Mouse (Mus musculus): ENCODE measurements around the gene Ier2. TPM values are rescaled to one million over a fixed set of nuclear protein-coding genes. Genes with fewer than 3 reads are reported as not detected.

The Ier2 gene
- polyA plus RNA-seq, 1 experiment from 2014 or later, result 69.5 TPM

DNA sequence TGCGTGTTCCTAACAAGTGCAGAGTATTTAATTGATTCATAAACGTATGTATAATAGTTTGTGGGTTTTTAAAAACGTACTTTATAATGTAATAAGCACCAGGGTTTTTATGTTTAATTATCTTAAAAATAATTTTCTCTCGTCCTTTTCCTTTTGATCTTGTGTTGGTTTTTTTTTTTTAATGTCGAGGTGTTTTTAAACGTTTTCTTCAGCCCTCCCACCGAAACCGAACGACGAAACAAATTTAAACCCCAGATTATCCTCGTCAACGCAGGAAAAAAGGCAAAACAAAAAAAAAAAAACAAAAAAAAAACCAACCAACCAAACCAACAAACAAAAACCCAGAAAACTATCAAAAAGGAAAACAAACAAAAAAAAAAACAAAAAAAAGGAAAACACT is 43.3 kb upstream of the Ier2 start:
- peak overlapping the region; percentile 95; the same call in 1 of the 2 replicates for H3K27ac ChIP-seq (ENCODE audit: low read length)
- H3K4me3 ChIP-seq (replicated peaks; ENCODE audit: low read length), result peak overlapping the region; percentile 42
- peak overlapping the region; percentile 55 for H3K4me2 ChIP-seq (ENCODE audit: low read depth, low read length)
- peaks cover 59% of the 10 kb centered on the region for H3K4me1 ChIP-seq (ENCODE audit: control insufficient read depth, insufficient read depth, low read length)
- no peaks in the 10 kb centered on the region for H3K9me3 ChIP-seq (replicated peaks; ENCODE audit: control insufficient read depth, low read length)
- peak overlapping the region; percentile 68 for H3K9ac ChIP-seq (ENCODE audit: low read length)
- peaks cover 40% of the 10 kb centered on the region for H3K27me3 ChIP-seq (ENCODE audit: control insufficient read depth, insufficient read depth, low read length)
- WGBS, result 31% methylated on average over 12 of the region's 12 CpGs
- no peak for ATAC-seq (ENCODE audit: insufficient read depth, low FRiP score)
- no peaks in the 10 kb centered on the region for H3K36me3 ChIP-seq (ENCODE audit: control insufficient read depth, insufficient read depth, low read length)

DNA sequence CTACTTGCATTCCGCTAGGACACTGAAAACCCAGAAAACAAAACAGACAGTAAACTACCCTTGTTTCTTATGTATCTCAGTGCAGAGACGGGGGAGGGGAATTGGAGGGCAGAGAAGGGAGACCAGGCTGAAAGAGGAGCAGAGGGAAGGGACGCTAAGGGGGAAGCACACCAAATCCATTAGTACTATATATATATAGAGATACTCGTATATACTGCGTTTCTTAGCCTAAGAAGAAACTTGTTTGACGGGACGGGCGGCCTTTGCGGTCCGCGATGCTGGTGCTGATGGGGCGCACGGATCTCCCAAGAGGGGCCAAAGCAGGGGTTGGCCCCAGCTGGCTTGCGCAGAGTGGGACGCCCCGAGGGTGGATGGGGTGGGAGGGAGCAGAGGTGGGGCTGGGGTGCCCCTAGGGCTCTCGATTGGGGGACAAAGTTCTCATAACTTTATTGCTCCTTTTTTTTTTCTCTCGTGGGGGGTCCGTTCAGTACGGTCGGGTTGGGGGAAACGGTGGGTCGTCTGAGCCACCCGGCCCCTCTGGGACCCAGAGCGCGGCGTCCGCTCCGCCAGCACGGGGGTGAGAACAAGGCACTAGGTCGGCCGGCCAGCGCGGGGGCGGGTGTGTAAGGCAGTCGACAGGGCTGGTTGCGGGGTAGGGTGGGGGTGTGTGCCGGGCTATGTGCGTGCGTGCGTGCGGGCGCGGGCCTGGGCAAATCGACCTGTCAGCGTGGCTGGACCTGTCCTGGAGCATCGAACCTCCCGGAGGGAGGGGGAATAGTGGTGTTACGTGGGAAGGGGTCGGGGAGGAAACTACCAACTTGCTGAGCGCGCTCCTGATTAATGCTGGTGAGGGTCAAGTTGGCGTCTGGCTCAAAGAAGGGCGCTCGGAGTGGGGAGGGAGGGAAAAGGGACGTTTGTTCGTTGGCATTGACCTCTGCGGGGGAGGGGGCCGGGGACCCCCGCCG is 42.5 kb upstream of the Ier2 start:
- no peaks in the 10 kb centered on the region for H3K36me3 ChIP-seq (ENCODE audit: control insufficient read depth, insufficient read depth, low read length)
- 17% methylated on average over 55 of the region's 61 CpGs for WGBS
- no peak for ATAC-seq (ENCODE audit: insufficient read depth, low FRiP score)
- H3K4me3 ChIP-seq (replicated peaks; ENCODE audit: low read length), result peak overlapping the region; percentile 39
- H3K4me2 ChIP-seq (ENCODE audit: low read depth, low read length), result peak overlapping the region; percentile 55
- peak overlapping the region; percentile 9; the same call in 1 of the 2 replicates for H3K27ac ChIP-seq (ENCODE audit: low read length)
- peaks cover 59% of the 10 kb centered on the region for H3K4me1 ChIP-seq (ENCODE audit: control insufficient read depth, insufficient read depth, low read length)
- no peaks in the 10 kb centered on the region for H3K9me3 ChIP-seq (replicated peaks; ENCODE audit: control insufficient read depth, low read length)
- peak overlapping the region; percentile 68 for H3K9ac ChIP-seq (ENCODE audit: low read length)
- peaks cover 40% of the 10 kb centered on the region for H3K27me3 ChIP-seq (ENCODE audit: control insufficient read depth, insufficient read depth, low read length)

DNA sequence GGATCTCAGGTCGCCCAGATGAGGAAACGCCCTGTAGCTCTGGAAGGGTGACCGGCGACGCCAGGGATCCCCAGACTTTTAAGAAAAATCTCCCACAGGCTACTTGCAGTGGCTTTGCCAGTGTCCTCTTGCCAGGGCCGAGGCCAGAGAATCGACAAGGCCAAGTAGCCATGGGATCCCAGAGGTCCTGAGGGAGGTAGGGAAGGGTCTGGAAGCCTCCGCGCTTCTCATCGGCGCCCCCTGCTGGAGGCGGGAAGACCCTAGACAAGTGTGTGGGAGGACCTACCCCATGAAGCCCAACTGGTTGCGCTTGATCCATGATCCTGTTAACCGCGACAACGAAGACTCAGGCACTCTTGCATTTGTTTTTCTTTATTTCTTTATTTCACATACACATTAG is 41.7 kb upstream of the Ier2 start:
- Histone ChIP-seq H3K4me2 (ENCODE audit: low read depth, low read length) (peak overlapping the region; percentile 55), H3K4me3 (replicated peaks; ENCODE audit: low read length) (peak overlapping the region; percentile 39), H3K27ac (ENCODE audit: low read length) (peak overlapping the region; percentile 37), H3K36me3 (ENCODE audit: control insufficient read depth, insufficient read depth, low read length) (no peaks in the 10 kb centered on the region), H3K4me1 (ENCODE audit: control insufficient read depth, insufficient read depth, low read length) (peaks cover 55% of the 10 kb centered on the region), H3K9ac (ENCODE audit: low read length) (peak overlapping the region; percentile 55; the same call in 1 of the 2 replicates), H3K9me3 (replicated peaks; ENCODE audit: control insufficient read depth, low read length) (no peaks in the 10 kb centered on the region), H3K27me3 (ENCODE audit: control insufficient read depth, insufficient read depth, low read length) (peaks cover 40% of the 10 kb centered on the region)
- ATAC-seq (ENCODE audit: insufficient read depth, low FRiP score), result no peak
- 16% methylated on average over 16 of the region's 16 CpGs for WGBS

DNA sequence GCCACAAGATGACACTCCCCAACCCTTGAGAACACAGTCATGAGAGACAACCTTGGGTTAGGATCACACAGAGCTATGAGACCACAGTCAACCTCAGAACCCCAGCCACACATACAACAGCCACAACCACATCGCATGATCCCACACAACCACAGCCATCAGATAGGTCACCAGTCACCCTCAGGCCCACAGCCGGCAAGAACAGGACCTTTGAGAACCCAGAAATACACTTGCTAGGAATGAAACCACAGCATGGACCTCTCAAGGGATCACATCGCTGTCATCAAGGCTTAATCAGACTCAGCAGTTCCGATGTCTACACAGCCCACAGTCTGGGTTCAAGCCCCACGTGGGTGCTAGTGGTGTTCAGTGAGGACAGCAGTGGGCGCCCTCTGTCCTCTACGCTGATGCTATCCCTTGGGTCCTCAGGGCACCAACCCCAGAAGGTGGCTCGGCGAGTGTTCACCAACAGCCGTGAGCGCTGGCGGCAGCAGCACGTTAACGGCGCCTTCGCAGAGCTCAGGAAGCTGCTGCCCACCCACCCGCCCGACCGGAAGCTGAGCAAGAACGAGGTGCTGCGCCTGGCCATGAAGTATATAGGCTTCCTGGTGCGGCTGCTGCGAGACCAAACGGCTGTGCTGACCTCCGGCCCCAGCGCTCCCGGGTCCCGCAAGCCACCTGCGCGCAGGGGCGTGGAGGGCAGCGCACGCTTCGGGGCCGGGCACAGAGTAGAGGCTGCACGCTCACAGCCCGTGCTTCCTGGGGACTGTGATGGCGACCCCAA is 41.0 kb upstream of the Ier2 start:
- no peak for ATAC-seq (ENCODE audit: insufficient read depth, low FRiP score)
- 29% methylated on average over 38 of the region's 38 CpGs for WGBS
- no peaks in the 10 kb centered on the region for H3K9me3 ChIP-seq (replicated peaks; ENCODE audit: control insufficient read depth, low read length)
- H3K27ac ChIP-seq (ENCODE audit: low read length), result peak overlapping the region; percentile 37
- peaks cover 40% of the 10 kb centered on the region for H3K27me3 ChIP-seq (ENCODE audit: control insufficient read depth, insufficient read depth, low read length)
- peaks cover 48% of the 10 kb centered on the region for H3K4me1 ChIP-seq (ENCODE audit: control insufficient read depth, insufficient read depth, low read length)
- H3K9ac ChIP-seq (ENCODE audit: low read length), result peak overlapping the region; percentile 55
- H3K4me2 ChIP-seq (ENCODE audit: low read depth, low read length), result peak overlapping the region; percentile 55
- H3K4me3 ChIP-seq (replicated peaks; ENCODE audit: low read length), result peak overlapping the region; percentile 39
- no peaks in the 10 kb centered on the region for H3K36me3 ChIP-seq (ENCODE audit: control insufficient read depth, insufficient read depth, low read length)

DNA sequence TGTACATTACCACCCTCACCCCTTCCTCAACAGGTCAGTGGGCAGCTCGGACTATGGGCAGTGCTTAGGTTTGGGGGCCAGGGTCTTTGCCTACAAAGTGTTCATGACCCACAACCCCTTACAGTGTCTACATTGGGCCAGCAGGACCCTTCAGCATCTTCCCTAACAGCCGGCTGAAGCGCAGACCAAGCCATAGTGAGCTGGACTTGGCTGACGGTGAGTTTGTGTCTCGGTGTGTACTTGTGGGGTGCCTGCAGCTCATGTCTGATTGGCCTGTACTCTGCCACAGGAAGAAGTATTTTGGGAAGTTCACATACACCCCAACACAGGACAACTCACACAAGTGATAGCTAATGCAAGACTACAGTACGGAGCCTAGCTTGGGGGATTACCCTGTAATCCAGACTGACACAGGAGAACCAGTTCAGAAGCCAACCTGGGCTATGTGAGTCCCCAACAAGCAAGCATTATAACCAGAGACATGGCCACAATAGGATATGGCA is 40.4 kb upstream of the Ier2 start:
- no peak for ATAC-seq (ENCODE audit: insufficient read depth, low FRiP score)
- H3K9ac ChIP-seq (ENCODE audit: low read length), result peak overlapping the region; percentile 52; the same call in 1 of the 2 replicates
- H3K27ac ChIP-seq (ENCODE audit: low read length), result no peak overlapping the region; the same call in 1 of the 2 replicates
- peaks cover under 1% of the 10 kb centered on the region; the same call in 1 of the 2 replicates for H3K36me3 ChIP-seq (ENCODE audit: control insufficient read depth, insufficient read depth, low read length)
- 84% methylated on average over 6 of the region's 6 CpGs for WGBS
- no peaks in the 10 kb centered on the region for H3K9me3 ChIP-seq (replicated peaks; ENCODE audit: control insufficient read depth, low read length)
- peak overlapping the region; percentile 39 for H3K4me3 ChIP-seq (replicated peaks; ENCODE audit: low read length)
- peaks cover 43% of the 10 kb centered on the region for H3K4me1 ChIP-seq (ENCODE audit: control insufficient read depth, insufficient read depth, low read length)
- H3K4me2 ChIP-seq (ENCODE audit: low read depth, low read length), result peak overlapping the region; percentile 38
- peaks cover 36% of the 10 kb centered on the region for H3K27me3 ChIP-seq (ENCODE audit: control insufficient read depth, insufficient read depth, low read length)

DNA sequence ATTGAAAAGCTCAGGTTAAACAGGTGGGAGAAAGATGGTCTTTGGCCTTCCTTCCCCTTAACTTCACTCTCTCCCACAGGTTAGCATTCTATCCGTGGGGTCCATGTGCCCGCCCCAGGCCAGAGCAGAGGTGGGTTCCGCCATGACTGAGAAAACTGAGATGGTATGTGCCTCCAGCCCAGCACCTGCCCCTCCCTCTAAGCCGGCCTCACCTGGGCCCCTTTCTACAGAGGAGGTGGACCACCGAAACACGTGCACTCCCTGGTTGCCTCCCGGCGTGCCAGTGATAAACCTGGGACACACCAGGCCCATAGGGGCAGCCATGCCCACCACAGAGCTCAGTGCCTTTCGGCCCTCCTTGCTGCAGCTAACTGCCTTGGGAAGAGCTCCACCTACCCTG is 39.9 kb upstream of the Ier2 start:
- peak overlapping the region; percentile 43; the same call in 1 of the 2 replicates for H3K27ac ChIP-seq (ENCODE audit: low read length)
- peak overlapping the region; percentile 62 for H3K9ac ChIP-seq (ENCODE audit: low read length)
- peaks cover 38% of the 10 kb centered on the region for H3K4me1 ChIP-seq (ENCODE audit: control insufficient read depth, insufficient read depth, low read length)
- H3K4me2 ChIP-seq (ENCODE audit: low read depth, low read length), result peak overlapping the region; percentile 38
- H3K9me3 ChIP-seq (replicated peaks; ENCODE audit: control insufficient read depth, low read length), result no peaks in the 10 kb centered on the region
- peaks cover 32% of the 10 kb centered on the region for H3K27me3 ChIP-seq (ENCODE audit: control insufficient read depth, insufficient read depth, low read length)
- ATAC-seq (ENCODE audit: insufficient read depth, low FRiP score), result no peak
- WGBS, result 75% methylated on average over 9 of the region's 9 CpGs
- H3K4me3 ChIP-seq (replicated peaks; ENCODE audit: low read length), result peak overlapping the region; percentile 39
- H3K36me3 ChIP-seq (ENCODE audit: control insufficient read depth, insufficient read depth, low read length), result peaks cover 5% of the 10 kb centered on the region

DNA sequence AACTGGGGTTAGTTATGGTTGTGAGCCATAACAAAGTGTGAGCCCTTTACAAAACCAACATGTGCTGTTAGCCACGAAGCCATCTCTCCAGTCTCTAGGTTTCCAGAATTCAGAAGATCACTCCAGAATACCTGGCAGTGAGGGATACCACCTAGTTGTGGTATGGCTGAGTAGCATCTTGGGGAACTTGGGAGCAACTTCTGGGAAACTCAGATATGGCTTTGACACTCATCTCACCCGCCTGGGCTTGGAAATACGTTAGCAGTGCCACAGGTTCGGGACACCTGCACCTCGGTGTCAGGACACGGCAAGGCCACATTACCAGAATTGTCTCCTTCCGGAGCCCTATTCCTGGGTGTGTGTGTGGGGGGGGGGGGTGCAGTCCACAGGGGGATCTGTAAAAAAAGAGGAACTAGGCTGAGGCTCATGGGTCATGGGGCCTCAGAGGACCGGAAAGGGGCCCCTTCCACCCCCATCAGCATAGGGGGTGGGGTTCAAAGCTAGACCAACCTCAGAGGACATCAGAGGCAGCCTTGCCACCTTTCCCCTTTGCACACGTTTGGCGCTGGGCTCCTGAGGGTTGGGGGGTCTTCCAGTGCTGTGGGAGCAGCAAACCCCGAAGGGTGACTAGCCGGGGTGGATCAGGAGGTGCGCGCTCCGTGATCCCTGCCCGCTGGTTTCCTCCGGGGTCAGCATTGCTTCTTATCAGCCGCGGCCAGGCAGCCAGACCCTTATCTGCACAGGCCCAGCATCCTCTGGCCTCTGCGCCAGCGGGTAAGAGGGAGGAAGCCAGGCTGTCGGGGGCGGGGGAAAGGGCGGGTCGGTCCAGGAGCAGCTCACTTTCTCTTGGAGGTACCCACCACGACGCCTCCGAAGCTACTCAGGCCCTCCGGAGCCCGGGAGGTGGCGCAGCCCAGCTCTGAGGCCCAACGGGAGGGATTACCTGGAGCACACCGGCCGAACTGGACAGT is 38.6 kb upstream of the Ier2 start, which contains the start of gene Lyl1:
TSS of gene Lyl1 (plus strand) at position 517 of the 971 bp plus-strand sequence.
- Histone ChIP-seq H3K27ac (ENCODE audit: low read length) (peak within 1 kb of the TSS; percentile 66), H3K36me3 (ENCODE audit: control insufficient read depth, insufficient read depth, low read length) (peaks cover 7% of the 10 kb centered on the region), H3K4me1 (ENCODE audit: control insufficient read depth, insufficient read depth, low read length) (peaks cover 27% of the 10 kb centered on the region), H3K9ac (ENCODE audit: low read length) (peak within 1 kb of the TSS; percentile 62), H3K27me3 (ENCODE audit: control insufficient read depth, insufficient read depth, low read length) (peaks cover 20% of the 10 kb centered on the region), H3K4me3 (replicated peaks; ENCODE audit: low read length) (peak within 1 kb of the TSS; percentile 39), H3K4me2 (ENCODE audit: low read depth, low read length) (peak within 1 kb of the TSS; percentile 38), H3K9me3 (replicated peaks; ENCODE audit: control insufficient read depth, low read length) (no peaks in the 10 kb centered on the region)
- ATAC-seq (ENCODE audit: insufficient read depth, low FRiP score), result peak; percentile 75
- WGBS, result 17% methylated on average over 34 of the region's 34 CpGs

DNA sequence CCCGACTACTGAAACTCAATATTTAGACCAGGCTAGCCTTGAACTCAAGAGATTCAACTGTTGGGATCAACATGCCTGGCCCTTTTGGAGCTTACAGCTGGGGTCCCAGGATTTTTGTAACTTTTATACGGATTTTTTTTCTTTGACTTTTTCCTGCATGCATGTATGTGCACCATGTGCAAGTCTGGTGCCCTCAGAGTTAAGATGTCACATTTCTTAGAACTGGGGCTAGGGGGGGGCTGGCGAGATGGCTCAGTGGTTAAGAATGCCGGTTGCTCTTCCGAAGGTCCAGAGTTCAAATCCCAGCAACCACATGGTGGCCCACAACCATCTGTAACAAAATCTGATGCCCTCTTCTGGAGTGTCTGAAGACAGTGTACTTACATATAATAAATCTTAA is 37.9 kb upstream of the Ier2 start:
- Histone ChIP-seq H3K9ac (ENCODE audit: low read length) (no peak overlapping the region), H3K4me2 (ENCODE audit: low read depth, low read length) (no peak overlapping the region), H3K27ac (ENCODE audit: low read length) (peak overlapping the region; percentile 66), H3K36me3 (ENCODE audit: control insufficient read depth, insufficient read depth, low read length) (peaks cover 7% of the 10 kb centered on the region), H3K9me3 (replicated peaks; ENCODE audit: control insufficient read depth, low read length) (no peaks in the 10 kb centered on the region), H3K27me3 (ENCODE audit: control insufficient read depth, insufficient read depth, low read length) (peaks cover 20% of the 10 kb centered on the region), H3K4me3 (replicated peaks; ENCODE audit: low read length) (no peak overlapping the region), H3K4me1 (ENCODE audit: control insufficient read depth, insufficient read depth, low read length) (peaks cover 25% of the 10 kb centered on the region)
- WGBS, result 73% methylated on average over 5 of the region's 5 CpGs
- ATAC-seq (ENCODE audit: insufficient read depth, low FRiP score), result no peak

All from stomach, embryonic 16.5 days (tissue).